Mouse (Mus musculus) embryonic stem cell, embryonic (primary cell): Measurements from ENCODE around the gene Rabgef1.

ENCODE experiments used
- CTCF ChIA-PET, 4 experiments: fragments of 300-600 bp in 2 of 4; fragments of 350-600 bp in 2 of 4; sonication (Branson Sonifier 250); formaldehyde crosslinking; loops; one replicate each; lab custom pipeline; 2022; ENCODE audit warnings: inconsistent platforms in 2 of 4; lab: Charles Lee
- POLR2A ChIA-PET, 4 experiments: fragments of 300-600 bp in 2 of 4; fragments of 350-600 bp in 2 of 4; sonication (Branson Sonifier 250); formaldehyde crosslinking; loops; one replicate each; lab custom pipeline; 2022; ENCODE audit warnings: antibody characterized with exemption in 4 of 4, inconsistent platforms in 1 of 4; lab: Charles Lee

Gene Rabgef1

DNA sequence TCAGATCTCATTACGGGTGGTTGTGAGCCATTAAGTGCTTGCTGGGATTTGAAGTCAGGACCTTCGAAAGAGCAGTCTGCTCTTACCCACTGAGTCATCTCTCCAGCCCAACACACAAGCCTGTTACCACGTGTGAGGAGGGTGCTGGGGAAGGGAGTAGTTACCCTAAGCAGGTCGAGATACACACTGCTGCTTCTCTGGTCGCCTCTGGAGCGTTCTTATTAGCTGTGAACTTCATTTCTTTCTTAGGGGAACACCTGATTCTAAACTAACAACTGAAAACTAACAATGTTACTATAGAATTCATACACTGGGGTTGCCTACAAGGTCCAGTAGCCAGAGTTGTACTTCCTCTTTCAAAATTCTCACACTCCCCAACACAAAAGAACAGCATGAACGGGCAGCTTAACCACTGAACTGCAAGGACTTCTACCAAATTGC lies 11.8 kb upstream of the Rabgef1 start:
- CTCF ChIA-PET = interaction anchor here in 2 of 4 experiments (0.7 to 1.1 kb wide), 2 partner anchors 115 to 974 kb away, joined by 3 to 6 read pairs; no protein-coding TSS in a partner anchor
- POLR2A ChIA-PET = interaction anchor here in 2 of 4 experiments (1.2 to 2.2 kb wide), 4 partner anchors 8 to 30 kb away, joined by 3 to 7 read pairs (median 4); partner anchors contain the start of gene Rabgef1 (in 1 of the 2)

DNA sequence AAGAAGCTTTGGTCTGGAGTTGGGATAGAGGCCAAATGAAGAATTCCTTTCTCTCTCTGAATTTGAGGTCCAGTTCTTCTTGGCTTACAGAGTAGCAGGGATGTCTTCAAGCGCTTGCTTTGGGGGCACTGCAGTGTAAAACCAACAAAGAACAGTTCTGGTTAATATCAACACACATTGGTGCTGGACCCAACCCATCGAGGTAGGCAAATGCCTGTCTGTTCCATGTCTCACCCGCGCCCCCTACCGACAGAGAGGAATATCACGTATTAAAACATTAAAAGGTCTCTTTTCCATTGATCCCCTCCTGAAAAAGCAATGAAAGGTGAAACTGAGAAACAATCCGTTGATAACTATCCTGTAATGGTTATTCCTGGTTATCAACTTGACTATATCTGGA lies 7.9 kb upstream of the Rabgef1 start:
- CTCF ChIA-PET = interaction anchor here in 3 of 4 experiments (0.6 to 1.8 kb wide), 13 partner anchors 9 to 1101 kb away, joined by 3 to 6 read pairs (median 3); partner anchors contain the start of gene Tmem248 (in 1 of the 3)
- POLR2A ChIA-PET = interaction anchor here in 2 of 4 experiments (0.7 to 2.0 kb wide), 4 partner anchors 59 to 222 kb away, joined by 3 to 6 read pairs (median 3); no protein-coding TSS in a partner anchor

DNA sequence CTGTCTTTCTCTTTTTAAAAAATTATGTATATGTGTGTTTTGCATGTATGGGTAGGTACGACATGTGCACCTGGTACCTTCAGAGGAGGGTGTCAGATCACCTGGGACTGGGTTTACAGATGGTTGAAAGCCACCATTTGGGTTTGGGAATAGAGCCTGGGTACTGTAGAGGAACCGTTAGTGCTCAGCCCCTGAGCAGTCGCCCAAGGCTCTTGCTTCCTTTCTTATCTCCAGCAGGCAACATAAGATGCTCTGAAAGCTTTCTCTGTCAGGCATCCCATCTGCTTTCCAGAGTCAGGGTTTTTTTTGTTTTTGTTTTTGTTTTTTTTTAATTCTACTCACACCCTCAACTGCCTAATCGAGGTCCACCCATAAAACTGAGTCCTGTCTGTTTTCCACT lies 6.4 kb upstream of the Rabgef1 start:
- POLR2A ChIA-PET = no interaction called here
- CTCF ChIA-PET = no interaction called here

GRCm38 (mm10) chr5:130169109-130169508 lies 2.5 kb upstream of the Rabgef1 start:
- POLR2A ChIA-PET = interaction anchor here (0.6 to 5.4 kb wide), 13 partner anchors 8 to 281 kb away, joined by 3 to 29 read pairs (median 4); partner anchors contain the start of genes Chchd2 (in 1 of the 4) and Kctd7 (in 1 of the 4)
- CTCF ChIA-PET = interaction anchor here in 1 of 4 experiments (0.6 kb wide), 1 partner anchor 88 kb away, joined by 6 read pairs; no protein-coding TSS in a partner anchor

- CTCF ChIA-PET = no interaction called here
- POLR2A ChIA-PET = interaction anchor here in 2 of 4 experiments (0.7 to 5.4 kb wide), 18 partner anchors 9 to 324 kb away, joined by 3 to 39 read pairs (median 4); partner anchors contain the start of genes Sbds (in 1 of the 2), Sumf2 (in 1 of the 2) and Tyw1 (in 1 of the 2)
These were observed 754 bp upstream of the Rabgef1 start for GRCm38 (mm10) chr5:130170666-130171422.

DNA sequence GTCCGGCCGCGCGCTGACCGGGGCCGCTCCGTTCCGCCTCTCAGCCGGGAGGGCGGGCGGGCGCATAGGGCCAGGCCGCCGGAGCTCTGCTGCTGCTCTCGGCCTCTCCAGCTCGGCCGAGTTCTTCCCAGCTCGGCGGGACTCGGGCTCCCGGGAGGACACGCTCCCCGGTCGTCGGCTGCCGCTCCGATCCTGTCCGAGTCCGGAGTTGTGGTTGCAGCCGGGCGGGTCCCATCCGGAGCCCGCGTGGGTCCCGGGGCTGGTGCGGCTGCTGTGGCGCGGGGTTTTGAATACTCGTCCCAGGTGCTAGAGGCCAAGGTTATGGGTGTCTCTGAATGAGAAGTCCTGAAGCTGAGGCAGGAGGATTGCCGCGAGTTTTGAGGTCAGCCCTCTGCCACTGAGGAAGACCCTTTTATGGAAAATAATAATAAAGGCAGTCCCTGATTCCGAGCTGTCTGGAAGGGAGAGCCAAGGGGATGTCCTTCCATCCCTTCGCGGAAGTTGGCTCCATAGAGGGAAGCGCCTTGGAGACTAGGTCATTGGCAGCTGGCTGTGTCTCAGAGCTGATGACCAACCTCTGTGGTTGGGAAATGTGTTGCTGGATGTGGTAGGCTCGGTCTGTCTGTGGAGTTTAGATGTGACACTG lies 481 bp downstream of the Rabgef1 start:
- CTCF ChIA-PET = interaction anchor here in 3 of 4 experiments (0.7 to 1.3 kb wide), 3 partner anchors 8 to 609 kb away, joined by 3 read pairs; partner anchors contain the start of gene Tmem248 (in 1 of the 3)
- POLR2A ChIA-PET = interaction anchor here in 3 of 4 experiments (0.7 to 5.4 kb wide), 28 partner anchors 8 to 285 kb away, joined by 3 to 39 read pairs (median 5); partner anchors contain the start of genes Sbds (in 2 of the 3), Tyw1 (in 2 of the 3) and Chchd2 (in 1 of the 3)

DNA sequence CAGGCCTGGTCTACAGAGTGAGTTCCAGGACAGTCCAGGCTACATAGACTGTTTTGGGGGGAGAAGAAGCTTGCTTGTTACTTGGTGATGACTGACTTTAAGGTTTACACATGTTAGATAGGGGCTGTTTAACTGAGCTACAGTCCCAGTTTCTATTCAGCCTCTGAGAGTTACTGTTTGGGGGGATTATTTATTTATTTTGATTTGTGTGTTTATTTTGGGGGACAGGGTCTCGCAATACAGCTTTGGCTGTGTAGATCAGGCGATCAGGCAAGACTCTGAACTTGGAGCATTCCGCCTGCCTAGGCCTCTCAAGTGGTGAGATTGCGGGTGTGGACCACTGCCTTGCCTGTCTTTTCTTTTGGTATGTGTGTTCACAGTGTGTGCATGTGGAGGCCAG lies 1.4 kb downstream of the Rabgef1 start:
- CTCF ChIA-PET = interaction anchor here in 1 of 4 experiments (1.1 kb wide), 1 partner anchor 9 kb away, joined by 3 read pairs; no protein-coding TSS in a partner anchor

GRCm38 (mm10) chr5:130177871-130178270 lies 6.3 kb downstream of the Rabgef1 start:
- ChIA-PET POLR2A (interaction anchor here in 3 of 4 experiments (0.7 to 40.2 kb wide), 7 partner anchors 9 to 35 kb away, joined by 3 to 781 read pairs (median 3); partner anchors contain the start of gene Tmem248 (in 1 of the 3)), CTCF (interaction anchor here in 2 of 4 experiments (0.6 to 1.2 kb wide), 3 partner anchors 12 to 119 kb away, joined by 3 read pairs; no protein-coding TSS in a partner anchor)

More for the DNA sequence above, 1.4 kb downstream of the Rabgef1 start:
- POLR2A ChIA-PET = interaction anchor here in 3 of 4 experiments (0.6 to 5.4 kb wide), 23 partner anchors 8 to 286 kb away, joined by 3 to 39 read pairs (median 4); partner anchors contain the start of genes Sbds (in 2 of the 3), Tyw1 (in 2 of the 3) and Chchd2 (in 1 of the 3)

GRCm38 (mm10) chr5:130180362-130180761 lies 8.8 kb downstream of the Rabgef1 start:
- ChIA-PET POLR2A (interaction anchor here in 3 of 4 experiments (0.6 to 40.2 kb wide), 23 partner anchors 8 to 262 kb away, joined by 3 to 781 read pairs (median 5); partner anchors contain the start of genes Rabgef1 (in 2 of the 3), Sbds (in 2 of the 3), Tyw1 (in 2 of the 3) and Tmem248 (in 1 of the 3)), CTCF (interaction anchor here (0.6 to 1.5 kb wide), 8 partner anchors 9 to 171 kb away, joined by 3 to 5 read pairs (median 3); no protein-coding TSS in a partner anchor)

DNA sequence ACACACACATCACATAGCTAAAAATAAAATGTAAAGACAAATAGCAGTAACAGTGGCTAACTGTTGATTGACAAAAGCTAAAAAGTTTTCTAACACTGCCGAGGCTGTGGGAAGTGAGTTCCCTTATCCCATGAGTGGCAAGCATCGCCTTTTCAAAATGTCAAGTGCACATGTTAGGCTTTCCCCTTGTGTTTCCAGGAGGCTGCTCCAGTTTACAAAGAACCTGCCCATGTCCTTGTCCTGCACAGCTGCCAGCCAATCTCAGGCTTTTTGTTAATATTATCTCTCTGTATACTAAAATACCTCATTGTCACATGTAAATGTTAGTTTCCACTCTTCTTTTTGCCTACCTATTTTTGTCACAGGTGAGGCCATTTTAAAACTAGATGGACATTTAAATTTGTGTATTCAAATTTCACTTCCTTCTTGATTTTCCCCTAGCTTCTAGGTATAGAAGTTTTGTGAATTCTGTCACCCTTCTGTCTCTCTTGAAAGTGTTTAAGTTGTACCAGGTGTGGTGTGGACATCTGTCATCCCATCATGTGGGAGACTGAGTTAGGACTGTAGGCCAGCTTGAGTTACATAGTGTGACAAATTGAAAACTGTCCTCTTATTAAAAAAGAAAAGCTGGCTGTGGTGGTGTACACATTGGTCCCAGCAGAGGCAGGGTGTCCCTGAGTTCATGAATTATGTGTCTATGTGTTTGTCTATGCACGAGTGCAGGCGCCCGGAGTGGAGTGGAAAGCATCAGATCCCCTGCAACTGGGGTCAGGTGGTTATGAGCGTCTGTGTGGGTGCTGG lies 10.3 kb downstream of the Rabgef1 start:
- POLR2A ChIA-PET = interaction anchor here (0.6 to 40.2 kb wide), 12 partner anchors 7 to 184 kb away, joined by 3 to 781 read pairs (median 8); partner anchors contain the start of genes Rabgef1 (in 1 of the 4), Sbds (in 1 of the 4), Tmem248 (in 1 of the 4) and Tyw1 (in 1 of the 4)

GRCm38 (mm10) chr5:130182541-130182821 lies 10.9 kb downstream of the Rabgef1 start:
- ChIA-PET POLR2A (interaction anchor here in 1 of 4 experiments (1.5 to 40.2 kb wide), 3 partner anchors 10 to 30 kb away, joined by 6 to 781 read pairs (median 29); partner anchors contain the start of genes Rabgef1 and Tmem248), CTCF (no interaction called here)

More for the DNA sequence above, 10.3 kb downstream of the Rabgef1 start:
- CTCF ChIA-PET = interaction anchor here in 1 of 4 experiments (0.7 kb wide), 1 partner anchor 171 kb away, joined by 6 read pairs; no protein-coding TSS in a partner anchor

GRCm38 (mm10) chr5:130184193-130184856 lies 12.7 kb downstream of the Rabgef1 start:
- CTCF ChIA-PET = interaction anchor here in 2 of 4 experiments (0.7 to 0.8 kb wide), 2 partner anchors 31 to 98 kb away, joined by 3 to 7 read pairs; no protein-coding TSS in a partner anchor
- POLR2A ChIA-PET = interaction anchor here in 2 of 4 experiments (0.6 to 40.2 kb wide), 8 partner anchors 9 to 72 kb away, joined by 3 to 781 read pairs (median 4); partner anchors contain the start of genes Rabgef1 (in 1 of the 2) and Tmem248 (in 1 of the 2)

DNA sequence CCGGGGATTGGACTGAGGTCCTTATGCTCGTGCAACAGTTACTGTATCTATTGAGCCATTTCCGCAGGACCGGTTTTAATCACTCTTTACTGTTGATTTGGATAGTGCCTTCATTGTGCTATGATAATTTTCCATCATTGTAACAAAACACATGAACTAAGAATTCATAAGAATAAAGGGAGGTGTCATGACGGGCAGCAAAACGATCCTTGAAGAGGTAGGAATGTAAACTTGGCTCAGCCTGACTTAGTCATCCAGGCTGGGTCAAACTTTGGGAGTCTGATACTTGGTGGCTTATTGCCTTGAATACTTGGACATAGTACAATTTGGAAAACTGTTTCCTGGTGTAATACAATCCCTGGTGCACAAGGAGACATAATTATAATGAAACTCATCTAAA lies 13.7 kb downstream of the Rabgef1 start:
- ChIA-PET POLR2A (interaction anchor here in 1 of 4 experiments (1.6 to 40.2 kb wide), 4 partner anchors 9 to 71 kb away, joined by 4 to 781 read pairs (median 10); partner anchors contain the start of genes Rabgef1 and Tmem248), CTCF (no interaction called here)

DNA sequence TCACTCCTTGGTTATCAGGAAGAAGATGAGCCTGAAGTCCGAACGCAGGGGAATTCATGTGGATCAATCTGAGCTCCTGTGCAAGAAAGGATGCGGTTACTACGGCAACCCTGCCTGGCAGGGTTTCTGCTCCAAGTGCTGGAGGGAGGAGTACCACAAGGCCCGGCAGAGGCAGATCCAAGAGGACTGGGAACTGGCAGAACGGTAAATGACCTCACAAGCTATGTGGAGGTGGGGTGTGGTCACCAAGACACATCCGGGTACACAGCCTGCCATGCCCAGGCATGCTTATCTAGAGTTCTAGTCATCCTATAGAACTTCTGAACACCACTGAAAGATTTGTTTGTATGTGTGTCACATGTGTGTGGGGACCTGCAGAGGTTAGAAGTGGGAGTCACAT lies 15.8 kb downstream of the Rabgef1 start:
- CTCF ChIA-PET = interaction anchor here in 1 of 4 experiments (0.7 to 1.1 kb wide), 2 partner anchors 45 to 1209 kb away, joined by 3 read pairs; no protein-coding TSS in a partner anchor
- POLR2A ChIA-PET = interaction anchor here in 3 of 4 experiments (0.7 to 40.2 kb wide), 20 partner anchors 8 to 206 kb away, joined by 3 to 781 read pairs (median 6); partner anchors contain the start of genes Sbds (in 2 of the 3), Tyw1 (in 2 of the 3), Rabgef1 (in 1 of the 3) and Tmem248 (in 1 of the 3)

GRCm38 (mm10) chr5:130190909-130191308 lies 19.3 kb downstream of the Rabgef1 start:
- POLR2A ChIA-PET = interaction anchor here in 2 of 4 experiments (1.0 to 40.2 kb wide), 8 partner anchors 11 to 66 kb away, joined by 3 to 781 read pairs (median 16); partner anchors contain the start of genes Rabgef1 (in 1 of the 2), Sbds (in 1 of the 2), Tmem248 (in 1 of the 2) and Tyw1 (in 1 of the 2)

More at GRCm38 (mm10) chr5:130190909-130191308, 19.3 kb downstream of the Rabgef1 start:
- CTCF ChIA-PET = interaction anchor here in 1 of 4 experiments (0.6 kb wide), 1 partner anchor 398 kb away, joined by 3 read pairs; no protein-coding TSS in a partner anchor
